Mouse (Mus musculus) spleen, adult 2 months (tissue): ENCODE results near the gene Gpr157. TPM values are rescaled to one million over a fixed set of nuclear protein-coding genes. Genes with fewer than 3 reads are reported as not detected.

Source experiments
- DNase-seq, 2 experiments: peaks; one replicate each; pipeline versions ENCODE4 v3.0.0 to v3.0.0-alpha.2; 2012 to 2021; ENCODE audit warnings: low spot score in 2 of 2, low read depth in 1 of 2
- H3K27ac ChIP-seq: fragments of 200-500 bp; 2 replicates; pipeline ENCODE4 v1.5.1; 2012; ENCODE audit warnings: low read length, inconsistent platforms; ENCODE audit not compliant: insufficient read depth
- H3K27me3 ChIP-seq: fragments of 200-500 bp; 2 replicates; pipeline ENCODE4 v1.6.1; 2012; ENCODE audit warnings: mild to moderate bottlenecking, moderate library complexity, low read length, inconsistent platforms; ENCODE audit not compliant: control insufficient read depth, insufficient read depth
- H3K36me3 ChIP-seq: fragments of 200-500 bp; 2 replicates; pipeline ENCODE4 v1.6.1; 2012; ENCODE audit warnings: mild to moderate bottlenecking, low read length, inconsistent platforms; ENCODE audit not compliant: control insufficient read depth, insufficient read depth
- H3K4me1 ChIP-seq: fragments of 200-500 bp; 2 replicates; pipeline ENCODE4 v1.6.1; 2011; ENCODE audit warnings: inconsistent platforms; ENCODE audit not compliant: control insufficient read depth, insufficient read depth, insufficient read length
- H3K4me3 ChIP-seq: fragments of 200-500 bp; 2 replicates; pipeline ENCODE4 v1.5.1; 2011; ENCODE audit warnings: mild to moderate bottlenecking, inconsistent platforms; ENCODE audit not compliant: insufficient read depth, insufficient read length; ENCODE audit errors: extremely low read depth
- CTCF ChIP-seq: fragments of 200-500 bp; IDR thresholded peaks from 2 replicates; pipeline ENCODE4 v1.5.1; 2011; ENCODE audit warnings: mild to moderate bottlenecking, inconsistent platforms; ENCODE audit not compliant: insufficient read depth, insufficient read length, insufficient replicate concordance; ENCODE audit errors: extremely low read depth
- POLR2A ChIP-seq: fragments of 200-500 bp; IDR thresholded peaks from 2 replicates; pipeline ENCODE4 v1.6.1; 2011; ENCODE audit warnings: low read depth, low read length, inconsistent platforms
- WGBS: fragments of 180-500 bp; shearing (Covaris S2); methylation state at CpG from one replicate; pipeline ENCODE4 v1.1.7; 2018; 5-methylcytosine and 5-hydroxymethylcytosine counted together
- polyA plus RNA-seq: library from polyadenylated mRNA; depleted of rRNA; stranded (reverse); fragments of >200 nt; gene quantifications from 2 replicates; pipeline ENCODE4 v1.2.3, GENCODE M21; 2012

The Gpr157 gene
- polyA plus RNA-seq, 1 experiment = 4.2 TPM

- no peaks in the 10 kb centered on the region for H3K36me3 ChIP-seq
- H3K4me1 ChIP-seq = peaks cover 4% of the 10 kb centered on the region; the same call in 1 of the 2 replicates
- TF ChIP-seq CTCF = no peak
- no peak for DNase-seq
- H3K27me3 ChIP-seq = 0 out of 2 replicates have a peak, but pooled peaks cover 1% of the 10 kb centered on the region
- no peak overlapping the region for H3K27ac ChIP-seq
- 88% methylated on average over 8 of the region's 8 CpGs for WGBS
- no peak overlapping the region for H3K4me3 ChIP-seq
Observed at GRCm38 (mm10) chr4:150128571-150128970, 41.4 kb downstream of the Gpr157 start.

GRCm38 (mm10) chr4:150130661-150131060, 43.5 kb downstream of the Gpr157 start:
- Histone ChIP-seq H3K4me1 (peaks cover 4% of the 10 kb centered on the region; the same call in 1 of the 2 replicates), H3K27ac (no peak overlapping the region), H3K27me3 (0 out of 2 replicates have a peak, but pooled peaks cover 1% of the 10 kb centered on the region), H3K36me3 (no peaks in the 10 kb centered on the region), H3K4me3 (no peak overlapping the region)
- WGBS = 42% methylated on average over 2 of the region's 2 CpGs
- TF ChIP-seq POLR2A = no peak
- DNase-seq = no peak

DNA sequence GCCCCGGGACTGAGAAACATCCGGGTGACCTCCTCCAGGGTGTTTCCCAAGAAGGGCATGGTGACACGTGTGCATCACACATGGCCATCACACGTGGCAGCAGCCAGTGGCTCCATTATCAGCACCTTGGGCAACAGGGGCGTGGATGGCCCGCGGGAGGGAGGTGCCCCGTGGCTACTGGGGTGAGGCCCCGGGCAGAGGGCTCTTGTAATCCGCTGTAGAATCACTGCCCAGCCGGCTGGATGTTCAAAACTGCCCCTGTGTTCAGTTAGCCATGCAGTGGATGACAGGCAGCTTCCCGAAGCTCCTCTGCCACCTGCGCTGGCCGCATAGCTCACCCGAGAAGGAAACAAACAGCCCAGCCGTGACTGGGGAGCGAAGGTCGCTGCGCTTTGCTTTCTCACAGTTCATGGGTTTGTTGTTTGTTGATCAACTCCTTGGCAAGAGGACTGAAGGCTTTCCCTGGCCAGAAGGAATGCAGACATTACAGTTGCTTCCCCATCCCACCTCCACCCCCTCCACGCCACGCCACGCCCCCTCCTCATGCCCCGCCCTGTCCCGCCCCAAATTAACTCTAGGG, 45.6 kb downstream of the Gpr157 start:
- Histone ChIP-seq H3K4me3 (peak overlapping the region; percentile 24; the same call in 1 of the 2 replicates), H3K27ac (no peak overlapping the region), H3K27me3 (0 out of 2 replicates have a peak, but pooled peaks cover 1% of the 10 kb centered on the region), H3K36me3 (no peaks in the 10 kb centered on the region), H3K4me1 (peaks cover 4% of the 10 kb centered on the region; the same call in 1 of the 2 replicates)
- TF ChIP-seq POLR2A (no peak), CTCF (no peak)
- 26% methylated on average over 24 of the region's 24 CpGs for WGBS
- no peak for DNase-seq

DNA sequence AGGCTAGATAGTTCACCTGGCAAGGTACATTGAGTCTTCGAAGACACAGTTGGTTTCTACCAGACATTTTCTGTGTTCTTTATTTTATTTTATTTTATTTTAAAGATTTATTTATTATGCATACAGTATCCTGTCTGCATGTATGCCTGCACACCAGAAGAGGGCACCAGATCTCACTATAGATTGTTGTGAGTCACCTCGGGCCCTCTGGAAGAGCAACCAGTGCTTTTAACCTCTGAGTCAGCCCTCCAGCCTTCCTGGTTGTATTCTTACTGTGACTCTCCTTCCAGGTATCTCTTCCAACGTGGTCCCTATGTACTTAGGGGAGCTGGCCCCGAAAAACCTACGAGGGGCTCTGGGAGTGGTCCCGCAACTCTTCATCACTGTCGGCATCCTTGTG, 48.1 kb downstream of the Gpr157 start:
- TF ChIP-seq POLR2A (no peak), CTCF (no peak)
- Histone ChIP-seq H3K4me1 (peaks cover 4% of the 10 kb centered on the region; the same call in 1 of the 2 replicates), H3K27ac (no peak overlapping the region), H3K36me3 (no peaks in the 10 kb centered on the region), H3K4me3 (no peak overlapping the region), H3K27me3 (0 out of 2 replicates have a peak, but pooled peaks cover 1% of the 10 kb centered on the region)
- 84% methylated on average over 7 of the region's 7 CpGs for WGBS
- no peak for DNase-seq

GRCm38 (mm10) chr4:150136693-150137092, 49.5 kb downstream of the Gpr157 start:
- Histone ChIP-seq H3K27ac (no peak overlapping the region), H3K27me3 (no peaks in the 10 kb centered on the region), H3K36me3 (no peaks in the 10 kb centered on the region), H3K4me1 (peaks cover 4% of the 10 kb centered on the region; the same call in 1 of the 2 replicates), H3K4me3 (no peak overlapping the region)
- 10% methylated on average over 10 of the region's 10 CpGs for WGBS
- DNase-seq = peak in 1 of 2 experiments; percentile 67
- peak; percentile 94 for TF ChIP-seq CTCF
- no peak for TF ChIP-seq POLR2A

DNA sequence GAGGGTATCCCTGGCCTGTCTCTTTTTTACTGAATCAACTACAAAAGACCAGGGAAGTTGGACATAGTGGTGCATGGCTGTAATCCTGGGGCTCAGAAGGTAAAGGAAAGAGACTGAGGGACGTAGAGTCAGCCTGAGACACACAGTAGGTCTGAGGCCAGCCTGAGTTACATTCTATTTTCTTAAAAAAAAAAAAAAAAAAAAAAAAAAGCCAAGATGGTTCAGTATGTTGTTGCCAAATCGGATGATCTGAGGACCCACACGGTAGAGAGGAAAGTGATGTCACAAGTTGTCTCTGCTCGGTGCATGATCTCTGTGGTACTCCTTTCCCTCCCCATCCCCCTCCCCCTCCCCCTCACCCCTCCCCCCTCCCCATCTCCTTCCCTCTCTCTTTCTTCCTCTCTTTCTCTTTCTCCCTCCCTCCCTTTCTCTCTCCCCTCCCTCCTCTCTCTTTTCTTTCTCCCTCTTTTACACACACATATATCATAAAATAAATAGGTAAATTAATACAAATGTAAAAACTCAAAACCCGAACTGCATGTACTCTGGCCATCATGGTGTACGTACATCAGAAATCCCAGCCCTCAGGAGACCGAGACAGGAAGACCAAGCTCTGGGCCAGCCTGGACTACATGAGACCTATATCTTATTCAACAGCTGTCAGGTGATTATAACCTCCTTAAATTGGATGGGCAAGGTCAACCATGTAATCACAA, 50.4 kb downstream of the Gpr157 start:
- no peak for DNase-seq
- H3K4me1 ChIP-seq = peaks cover 4% of the 10 kb centered on the region; the same call in 1 of the 2 replicates
- H3K27me3 ChIP-seq = no peaks in the 10 kb centered on the region
- no peaks in the 10 kb centered on the region for H3K36me3 ChIP-seq
- TF ChIP-seq CTCF = no peak
- no peak for TF ChIP-seq POLR2A
- no peak overlapping the region for H3K4me3 ChIP-seq
- 82% methylated on average over 7 of the region's 7 CpGs for WGBS
- H3K27ac ChIP-seq = no peak overlapping the region

DNA sequence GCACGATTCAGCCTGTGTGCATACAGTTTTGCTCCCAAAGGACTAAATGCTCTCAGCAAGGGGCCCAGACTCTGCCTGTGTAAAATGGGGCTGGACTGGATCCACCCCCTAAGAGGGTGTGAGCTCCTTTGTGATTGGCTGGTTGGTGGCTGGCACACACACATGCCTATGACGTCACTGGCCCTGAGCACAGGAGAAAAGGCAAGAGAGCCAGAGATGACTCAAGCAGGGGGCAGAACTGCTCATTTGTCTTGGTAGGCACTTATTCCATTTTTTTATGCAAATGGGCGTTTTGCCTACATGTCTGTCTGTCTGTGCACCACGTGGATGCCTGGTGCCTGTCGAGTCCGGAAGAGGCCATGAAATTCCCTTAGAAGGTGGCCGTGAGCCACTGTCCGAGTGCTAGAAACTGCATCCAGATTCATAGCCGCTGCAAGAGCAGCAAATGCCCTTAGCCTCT, 50.9 kb downstream of the Gpr157 start:
- no peak overlapping the region for H3K4me3 ChIP-seq
- WGBS = 23% methylated on average over 9 of the region's 9 CpGs
- TF ChIP-seq POLR2A (no peak), CTCF (no peak)

More for the DNA sequence above, 50.9 kb downstream of the Gpr157 start:
- Histone ChIP-seq H3K27me3 (no peaks in the 10 kb centered on the region), H3K36me3 (no peaks in the 10 kb centered on the region), H3K27ac (no peak overlapping the region), H3K4me1 (no peaks in the 10 kb centered on the region)
- peak in 1 of 2 experiments; percentile 47 for DNase-seq
